Mouse (Mus musculus): Measurements from ENCODE around the gene Sars.

DNA sequence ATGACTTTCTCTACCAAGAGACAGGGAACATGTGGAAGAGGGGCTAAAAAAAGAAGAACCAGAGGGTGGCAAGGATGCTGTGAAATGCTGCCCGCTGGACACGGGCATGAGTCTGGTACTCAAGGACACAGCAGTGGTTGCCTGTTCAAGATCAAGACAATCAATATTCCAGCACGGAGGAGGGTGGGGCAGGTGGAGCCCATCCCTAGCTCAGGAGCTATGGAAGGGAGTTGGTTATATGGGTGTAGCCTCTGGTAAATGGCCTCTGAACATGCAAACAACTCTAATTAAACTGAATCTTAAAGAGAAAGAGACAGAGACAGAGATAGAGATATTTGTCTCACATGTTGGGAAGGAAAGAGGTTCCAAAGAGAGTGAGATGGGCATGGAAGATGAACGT is 39.7 kb upstream of the Sars start:
- TF ChIP-seq TCF3 (IDR thresholded peaks at IDR 0.05; ENCODE audit: insufficient read length, low read depth) (no peak), POLR2AphosphoS2 (IDR thresholded peaks at IDR 0.05; ENCODE audit: insufficient read length, low read depth) (no peak), POLR2A (IDR thresholded peaks at IDR 0.05; ENCODE audit: insufficient read length, low read depth) (no peak), USF1 (IDR thresholded peaks at IDR 0.05; ENCODE audit: low read depth) (no peak), E2F4 (IDR thresholded peaks at IDR 0.05; ENCODE audit: insufficient read depth) (no peak), MYOG (IDR thresholded peaks at IDR 0.05; ENCODE audit: control insufficient read depth in 1 of 3, insufficient read depth in 1 of 3, insufficient read length in 2 of 3, low read depth in 2 of 3) (no peak), CEBPB (IDR thresholded peaks at IDR 0.05; ENCODE audit: insufficient read depth, poor library complexity, severe bottlenecking) (no peak), MYOD1 (IDR thresholded peaks at IDR 0.05; ENCODE audit: control insufficient read depth in 1 of 3, insufficient read length in 2 of 3, low read depth in 2 of 3) (no peak), TCF12 (IDR thresholded peaks at IDR 0.05; ENCODE audit: insufficient read depth, poor library complexity, severe bottlenecking) (no peak), MAX (IDR thresholded peaks at IDR 0.05; ENCODE audit: low read depth) (no peak)
